Comparison of ENCODE assay signal across 8 mouse cellular contexts in genomic region chr13:17028595-17028994, GRCm38 (mm10).
DNase-seq lines count a peak whose midpoint lies in the region; ATAC-seq and TF ChIP-seq lines count a peak whose summit lies in the region.

No protein-coding gene starts in this region.

- H3K4me1 ChIP-seq in G1E (ENCODE audit: insufficient read depth, low read depth, low read length), result no peaks in the 10 kb centered on the region
- H3K4me1 ChIP-seq in cerebellum, adult 2 months (ENCODE audit: control insufficient read depth, insufficient read depth, low read length), result no peaks in the 10 kb centered on the region
- H3K4me1 ChIP-seq in liver, embryonic 13.5 days (replicated peaks), result peaks cover 31% of the 10 kb centered on the region
- H3K4me1 ChIP-seq in thymus, adult 2 months (replicated peaks; ENCODE audit: control insufficient read depth, insufficient read depth, low read length), result peaks cover 5% of the 10 kb centered on the region

- 45% methylated on average over 3 of the region's 3 CpGs for WGBS in cerebellum, adult 2 months
- 9% methylated on average over 3 of the region's 3 CpGs for WGBS in liver, embryonic 13.5 days (ENCODE audit: insufficient replicate concordance)
- WGBS in thymus, adult 2 months, result 7% methylated on average over 3 of the region's 3 CpGs

- TF ChIP-seq CTCF in G1E (IDR thresholded peaks at IDR 0.05; ENCODE audit: low read depth, low read length), result peak; percentile 19; the same call in 1 of the 2 replicates
- TF ChIP-seq CTCF in cerebellum, adult 2 months (IDR thresholded peaks at IDR 0.05; ENCODE audit: borderline replicate concordance, insufficient read depth, low read depth, low read length), result peak; percentile 54; the same call in 1 of the 2 replicates
- TF ChIP-seq CTCF in gastrocnemius, adult 2 months (IDR thresholded peaks at IDR 0.05), result peak; percentile 48
- TF ChIP-seq CTCF in thymus, adult 2 months (IDR thresholded peaks at IDR 0.05; ENCODE audit: borderline replicate concordance, control insufficient read depth, extremely low read depth, insufficient read depth, low read length, poor library complexity), result no peak

- no peak for ATAC-seq in G1E (ENCODE audit: extremely low read depth, insufficient number of reproducible peaks, low FRiP score, poor library complexity, severe bottlenecking)
- ATAC-seq in liver, embryonic 13.5 days (ENCODE audit: low read depth), result peak; percentile 58

- intact Hi-C loops in gastrocnemius, adult 2 months (cut with DNase I), result no loop called here

- peak overlapping the region; percentile 37 for H3K4me2 ChIP-seq in liver, embryonic 13.5 days

- no peak overlapping the region for H3K4me3 ChIP-seq in G1E (ENCODE audit: low read depth, low read length)
- no peak overlapping the region for H3K4me3 ChIP-seq in cerebellum, adult 2 months (replicated peaks; ENCODE audit: insufficient read depth, low read depth, low read length)
- H3K4me3 ChIP-seq in gastrocnemius, adult 2 months, result no peak overlapping the region
- no peak overlapping the region for H3K4me3 ChIP-seq in liver, embryonic 13.5 days (replicated peaks)
- no peak overlapping the region for H3K4me3 ChIP-seq in thymus, adult 2 months (ENCODE audit: control insufficient read depth, insufficient read depth, low read length)

- no peaks in the 10 kb centered on the region for H3K36me3 ChIP-seq in G1E (replicated peaks)
- no peaks in the 10 kb centered on the region for H3K36me3 ChIP-seq in liver, embryonic 13.5 days
- no peaks in the 10 kb centered on the region for H3K36me3 ChIP-seq in thymus, adult 2 months (ENCODE audit: control insufficient read depth, insufficient read depth, low read length)

- H3K9ac ChIP-seq in liver, embryonic 13.5 days, result no peak overlapping the region; the same call in 1 of the 2 replicates

- H3K27ac ChIP-seq in cerebellum, adult 2 months (ENCODE audit: insufficient read depth, low read length), result no peak overlapping the region
- H3K27ac ChIP-seq in gastrocnemius, adult 2 months, result no peak overlapping the region
- H3K27ac ChIP-seq in liver, embryonic 13.5 days, result peak overlapping the region; percentile 86
- no peak overlapping the region for H3K27ac ChIP-seq in thymus, adult 2 months (ENCODE audit: control insufficient read depth, insufficient read depth, low read length)

- H3K27me3 ChIP-seq in G1E (ENCODE audit: insufficient read depth, low read length), result no peaks in the 10 kb centered on the region
- no peaks in the 10 kb centered on the region for H3K27me3 ChIP-seq in cerebellum, adult 2 months (ENCODE audit: control insufficient read depth, insufficient read depth, low read length)
- H3K27me3 ChIP-seq in liver, embryonic 13.5 days, result no peaks in the 10 kb centered on the region
- H3K27me3 ChIP-seq in thymus, adult 2 months (ENCODE audit: control insufficient read depth, insufficient read depth, low read length), result no peaks in the 10 kb centered on the region

- DNase-seq in 3T3-L1 (ENCODE audit: low read depth, low spot score) (peak; percentile 81), G1E (ENCODE audit: low spot score) (no peak)
- DNase-seq in cerebellum, adult 2 months, result peak; percentile 13 to 21
- peak; percentile 22 for DNase-seq in gastrocnemius, adult 2 months
- DNase-seq in kidney, postnatal 14 days, result peak; percentile 53
- no peak for DNase-seq in liver, embryonic 13.5 days
- DNase-seq in ovary, adult 18-20 months (ENCODE audit: low spot score), result peak; percentile 2
- DNase-seq in thymus, adult 2 months, result peak; percentile 61

- H3K9me3 ChIP-seq in G1E (replicated peaks), result no peaks in the 10 kb centered on the region
- no peaks in the 10 kb centered on the region for H3K9me3 ChIP-seq in liver, embryonic 13.5 days (replicated peaks)

- TF ChIP-seq POLR2A in cerebellum, adult 2 months (IDR thresholded peaks at IDR 0.05; ENCODE audit: borderline replicate concordance, insufficient read depth, low read length), result no peak
- no peak for TF ChIP-seq POLR2A in thymus, adult 2 months (IDR thresholded peaks at IDR 0.05; ENCODE audit: control insufficient read depth, extremely low read depth, insufficient read depth, low read length, poor library complexity)

Comparison
In these comparisons a context has a peak if more than half of its experiments do, and no peak if none do; other contexts are left out.
1. DNase-seq: peak in 3T3-L1 (single experiment), cerebellum, adult 2 months (2 of 2), gastrocnemius, adult 2 months (single experiment), kidney, postnatal 14 days (single experiment), ovary, adult 18-20 months (single experiment) and thymus, adult 2 months (single experiment); none in G1E (single experiment) and liver, embryonic 13.5 days (single experiment).